Mouse (Mus musculus) gastrocnemius, postnatal 25 days (tissue): Measurements from ENCODE around the gene Unc50. TPM values are rescaled to one million over a fixed set of nuclear protein-coding genes. Genes with fewer than 3 reads are reported as not detected.
A peak's percentile ranks its signal among the peaks of the same experiment; 100 is the strongest.

Experiments
- DNase-seq: peaks from one replicate; pipeline ENCODE4 v3.0.0; 2022
- long read RNA-seq, 2 experiments: library from polyadenylated mRNA; stranded (forward); transcript quantifications; one replicate each; pipeline ENCODE4 v2.0.0; 2021
- total RNA-seq, 2 experiments: library from RNA; stranded (reverse); gene quantifications; 1 replicate in 1 of 2; 2 replicates in 1 of 2; pipeline ENCODE4 v1.2.3; 2021

The Unc50 gene
- 10 to 100 TPM; 13.8 to 17.4 TPM for total RNA-seq
- long read RNA-seq, experiment 1, transcript Unc50-201 (6 exons, 1,414 nt): minor isoform, 7 of 25 reads
- long read RNA-seq, experiment 1, transcript Unc50-202 (6 exons, 1,094 nt): major isoform, 9 of 25 reads
- long read RNA-seq, experiment 1, partial matches to known transcripts: 7 of 25 reads
- long read RNA-seq, experiment 1, other reads (novel, unspliced or antisense): 1 of 25 reads
- long read RNA-seq, experiment 2, transcript Unc50-201 (6 exons, 1,414 nt): major isoform, 13 of 25 reads
- long read RNA-seq, experiment 2, transcript Unc50-202 (6 exons, 1,094 nt): minor isoform, 5 of 25 reads
- long read RNA-seq, experiment 2, partial matches to known transcripts: 5 of 25 reads
- long read RNA-seq, experiment 2, other reads (novel, unspliced or antisense): 2 of 25 reads

- peak; percentile 93 for DNase-seq
These were observed at the start of gene Unc50, which contains the start of gene Coa5 for GRCm38 (mm10) chr1:37429366-37430296. Gene Unc50 (plus strand): TSS chr1:37430139. Gene Coa5 (minus strand): TSS chr1:37430103.

GRCm38 (mm10) chr1:37380913-37381312 is 49.0 kb upstream of the Unc50 start:
- no peak for DNase-seq

DNA sequence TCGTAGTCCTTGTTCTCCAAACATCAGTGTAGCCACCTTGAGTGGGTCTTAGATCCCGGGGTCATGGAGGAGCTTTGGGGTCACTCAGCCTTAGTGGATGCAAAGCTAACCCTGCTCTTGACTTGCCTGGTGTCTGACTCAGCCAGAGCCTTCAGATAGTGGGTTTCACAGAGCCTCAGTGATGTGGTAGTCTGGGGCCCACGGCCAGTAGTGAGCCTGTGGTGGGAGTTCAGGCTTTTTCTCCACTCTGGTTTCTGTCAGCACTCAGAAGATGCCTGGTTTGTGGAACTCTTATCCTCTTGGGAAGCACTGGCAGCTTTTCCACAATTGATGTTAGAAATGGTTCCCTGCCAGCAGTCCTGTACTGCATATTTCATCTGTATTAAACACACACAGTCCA is 45.6 kb upstream of the Unc50 start:
- no peak for DNase-seq

- DNase-seq: no peak
These were observed 43.4 kb upstream of the Unc50 start for GRCm38 (mm10) chr1:37386448-37386971.

GRCm38 (mm10) chr1:37393174-37393573 is 36.8 kb upstream of the Unc50 start:
- DNase-seq: no peak

GRCm38 (mm10) chr1:37396481-37396880 is 33.5 kb upstream of the Unc50 start:
- no peak for DNase-seq

GRCm38 (mm10) chr1:37398961-37399360 is 31.0 kb upstream of the Unc50 start:
- DNase-seq: no peak

GRCm38 (mm10) chr1:37399734-37400133 is 30.2 kb upstream of the Unc50 start:
- no peak for DNase-seq

DNA sequence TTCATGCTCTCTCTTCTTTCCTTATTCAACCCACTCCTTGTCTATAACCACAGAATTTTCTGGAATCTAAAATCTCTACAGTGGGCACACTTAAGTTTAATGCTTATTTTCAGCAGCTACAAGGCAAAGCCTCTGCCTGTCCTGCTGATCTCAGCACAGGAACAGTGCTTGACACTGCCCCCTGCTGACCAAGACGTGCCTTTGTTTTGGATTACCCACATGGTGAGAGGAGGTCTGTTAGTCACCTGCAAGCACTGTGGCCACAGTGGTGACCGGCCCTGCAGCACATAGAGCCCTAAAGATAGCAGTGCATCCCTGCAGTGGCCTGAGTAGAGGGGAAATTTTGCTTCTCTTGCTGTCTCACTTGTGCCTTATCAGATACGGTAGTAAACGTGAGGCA is 28.3 kb upstream of the Unc50 start:
- no peak for DNase-seq

DNA sequence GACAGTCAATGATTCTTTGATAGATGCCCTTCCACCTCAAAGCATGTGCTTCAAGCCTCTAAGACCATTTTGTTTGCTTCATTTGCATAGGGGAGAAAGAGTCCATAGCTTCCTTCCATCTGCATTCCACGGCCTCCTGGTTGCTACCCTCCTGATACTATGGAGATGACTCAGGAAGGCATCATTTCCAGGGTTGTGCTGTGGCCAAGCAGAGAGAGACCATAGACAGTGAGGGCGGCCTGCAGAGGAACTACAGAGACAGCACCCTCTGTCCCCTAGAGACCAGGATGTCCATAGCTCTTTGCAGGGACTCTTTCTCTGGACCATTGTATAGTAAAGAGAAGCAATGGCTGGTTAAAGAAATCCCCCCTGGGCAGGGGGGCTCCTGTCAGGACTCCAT is 24.8 kb upstream of the Unc50 start:
- no peak for DNase-seq

DNA sequence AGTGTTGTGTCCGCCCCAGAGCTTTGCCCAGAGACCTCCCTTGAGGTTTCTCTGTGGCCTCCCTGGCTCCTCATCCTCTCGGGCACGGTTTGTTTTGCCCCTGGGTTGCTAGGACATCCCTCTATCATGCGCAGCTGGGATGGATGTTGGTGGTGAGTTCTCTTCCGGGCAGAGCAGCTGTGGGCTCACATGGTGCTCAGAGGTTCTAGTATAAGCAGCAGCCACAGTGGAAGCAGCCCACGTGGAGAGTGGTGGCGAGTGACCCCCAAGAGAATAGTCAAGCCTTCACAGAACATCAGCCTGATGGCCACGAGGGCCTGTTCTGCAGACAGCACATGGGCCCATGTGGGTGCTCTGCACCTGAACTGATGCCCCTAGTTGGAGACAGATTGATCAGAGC is 22.7 kb upstream of the Unc50 start:
- no peak for DNase-seq

GRCm38 (mm10) chr1:37408059-37408458 is 21.9 kb upstream of the Unc50 start:
- no peak for DNase-seq

DNA sequence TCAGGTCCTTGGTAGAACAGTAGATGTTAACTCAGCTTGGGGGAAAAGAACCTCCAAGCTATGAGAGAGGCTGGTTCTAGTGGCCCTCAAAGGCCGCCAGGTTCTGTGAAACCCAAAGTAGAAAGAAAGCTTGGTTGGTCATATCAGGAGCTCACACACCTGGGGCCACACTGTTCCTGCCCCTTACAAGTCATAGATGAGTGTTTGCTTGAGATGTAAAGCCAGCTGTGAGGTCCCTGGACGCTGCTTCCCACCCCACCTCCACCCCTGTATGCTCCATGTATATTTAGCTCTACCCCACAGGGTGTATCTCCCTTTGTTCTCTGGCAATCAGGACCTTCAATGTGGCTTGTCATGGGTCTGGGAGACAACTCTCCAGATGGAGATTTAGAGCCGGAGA is 21.3 kb upstream of the Unc50 start:
- DNase-seq: no peak

- DNase-seq: no peak
These were observed 20.3 kb upstream of the Unc50 start for GRCm38 (mm10) chr1:37409647-37410046.

- no peak for DNase-seq
These were observed 14.5 kb upstream of the Unc50 start for GRCm38 (mm10) chr1:37415394-37415793.

DNA sequence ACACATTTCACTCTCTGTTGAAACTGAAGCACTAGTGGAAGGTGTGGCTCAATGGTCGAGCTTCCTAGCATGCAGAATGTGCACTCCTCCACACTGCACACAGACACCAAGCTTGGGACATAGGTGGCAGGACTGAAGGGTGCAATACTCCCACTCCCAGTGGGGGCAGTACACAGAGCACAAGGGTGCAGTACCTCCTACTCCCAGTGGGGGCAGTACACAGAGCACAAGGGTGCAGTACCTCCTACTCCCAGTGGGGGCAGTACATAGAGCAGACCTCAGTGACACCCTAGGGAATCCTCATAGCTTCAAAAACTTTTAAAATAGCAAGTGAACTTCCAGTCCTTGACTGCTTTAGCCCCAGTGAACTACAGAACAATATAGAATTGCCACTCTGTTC is 10.5 kb upstream of the Unc50 start:
- no peak for DNase-seq

- no peak for DNase-seq
These were observed 2.6 kb upstream of the Unc50 start for GRCm38 (mm10) chr1:37427144-37427875.

DNA sequence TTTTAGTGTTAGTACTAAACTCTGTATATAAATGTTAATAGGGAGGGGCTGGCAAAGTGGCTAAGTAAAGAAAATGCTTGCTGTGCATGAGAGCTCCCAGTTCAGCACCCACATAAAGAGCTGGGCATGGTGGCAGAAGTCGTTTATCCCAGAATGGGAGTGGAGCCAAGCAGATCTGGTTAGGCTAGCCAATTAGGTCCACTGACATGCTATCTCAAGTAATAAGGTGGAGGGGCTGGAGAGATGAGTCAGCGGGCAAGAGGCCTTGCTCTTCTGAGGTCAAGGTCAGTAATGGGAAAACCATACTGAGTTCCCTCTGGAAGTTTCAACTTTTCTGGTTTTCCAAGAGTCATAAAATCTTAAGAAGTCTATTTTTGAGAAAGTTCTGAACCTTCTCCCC is 1.0 kb upstream of the Unc50 start:
- DNase-seq: no peak

DNA sequence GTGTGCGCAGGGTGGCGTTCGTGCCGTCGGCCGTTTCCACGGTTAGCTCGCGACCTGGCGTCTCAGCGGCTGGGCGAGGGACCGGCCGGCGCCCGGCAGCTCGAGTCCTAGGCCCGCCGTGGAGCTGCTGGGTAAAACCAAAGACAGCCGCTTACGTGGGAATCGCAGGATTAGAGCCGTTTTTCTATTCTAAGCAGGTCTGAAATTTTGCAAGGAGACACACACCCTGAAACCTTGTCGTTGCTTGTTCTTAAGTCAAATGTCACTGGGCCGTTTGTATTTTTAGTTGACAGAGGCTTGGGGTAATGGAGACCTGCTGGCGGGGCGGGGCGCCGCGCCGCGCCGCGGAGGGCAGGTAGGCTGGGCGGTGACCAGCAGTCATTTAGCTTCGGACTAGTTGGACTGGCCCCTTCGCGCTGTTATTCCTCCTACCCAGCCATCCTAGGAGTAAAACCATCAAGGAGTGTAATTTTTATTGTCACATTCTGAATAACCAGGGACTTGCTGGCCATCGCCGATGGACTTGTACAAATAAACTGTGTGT is 430 bp downstream of the Unc50 start:
- no peak for DNase-seq

DNA sequence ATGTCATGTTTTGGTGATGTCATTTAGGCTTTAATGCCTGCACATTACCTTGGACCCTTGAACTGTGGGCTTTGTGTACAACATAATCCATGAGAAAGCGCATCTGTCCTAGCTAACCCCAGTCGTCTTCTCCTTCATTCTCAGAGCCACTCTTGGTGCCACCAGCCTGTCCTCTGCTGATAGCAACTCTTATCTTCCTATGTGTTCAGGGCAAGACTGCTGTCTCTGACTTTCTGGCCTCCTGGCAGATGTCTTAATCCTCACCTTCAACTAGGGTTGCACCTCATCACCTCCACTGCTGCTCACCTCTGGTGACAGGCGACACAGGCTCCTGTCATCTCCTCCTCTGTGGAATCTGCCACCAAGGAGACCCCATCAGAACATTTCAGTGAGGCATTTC is 6.5 kb downstream of the Unc50 start:
- DNase-seq: no peak

DNA sequence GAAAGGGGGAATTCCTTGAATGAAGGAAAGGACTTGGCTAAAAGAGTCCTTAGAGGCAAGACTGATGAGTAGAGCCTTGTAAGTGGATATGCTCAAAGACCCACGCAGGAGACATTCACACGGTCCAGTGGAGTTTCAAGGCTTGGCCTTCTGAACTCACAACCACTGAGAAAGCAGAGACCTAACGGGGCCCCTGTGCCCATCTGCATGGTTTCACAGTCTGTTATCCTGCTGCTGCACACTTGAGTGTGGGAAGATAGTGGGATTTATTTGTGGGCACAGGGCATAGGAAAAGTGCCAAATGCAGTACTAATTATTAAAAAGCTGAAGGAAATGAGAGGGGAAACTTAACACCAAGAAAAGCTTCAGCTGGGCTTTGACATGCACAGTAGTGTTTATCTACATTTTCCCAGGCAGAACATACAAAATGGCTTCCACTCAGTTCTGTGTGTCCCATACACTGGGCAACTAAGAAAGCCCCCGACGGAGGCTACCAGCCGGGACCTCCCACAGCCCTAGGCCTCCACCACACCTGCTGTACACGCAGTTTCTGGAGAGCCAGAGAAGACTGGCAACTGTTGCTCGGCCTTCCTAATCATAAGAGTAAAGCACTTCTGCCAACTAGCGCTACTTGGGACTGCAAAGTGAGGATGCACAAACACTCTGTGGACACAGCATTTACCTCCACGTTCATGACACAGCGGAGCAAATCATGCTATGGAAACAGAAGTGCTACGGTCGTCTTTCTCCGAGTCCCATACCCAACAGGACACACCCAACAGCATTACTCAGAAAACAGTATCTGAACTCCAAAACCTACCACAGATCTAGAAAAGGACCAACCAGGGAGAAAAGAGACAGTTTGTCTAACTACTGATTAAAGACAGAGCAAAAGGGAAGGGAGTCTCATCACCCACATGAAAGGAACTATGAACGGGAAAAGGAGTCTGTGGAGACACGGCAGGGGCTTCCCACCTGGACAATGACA is 13.2 kb downstream of the Unc50 start:
- no peak for DNase-seq
